Mouse (Mus musculus): Measurements from ENCODE around the gene Eps8l2. TPM values are rescaled to one million over a fixed set of nuclear protein-coding genes. Genes with fewer than 3 reads are reported as not detected.

Eps8l2 gene
- polyA plus RNA-seq, 1 experiment from 2014 or later, result 67.6 TPM

DNA sequence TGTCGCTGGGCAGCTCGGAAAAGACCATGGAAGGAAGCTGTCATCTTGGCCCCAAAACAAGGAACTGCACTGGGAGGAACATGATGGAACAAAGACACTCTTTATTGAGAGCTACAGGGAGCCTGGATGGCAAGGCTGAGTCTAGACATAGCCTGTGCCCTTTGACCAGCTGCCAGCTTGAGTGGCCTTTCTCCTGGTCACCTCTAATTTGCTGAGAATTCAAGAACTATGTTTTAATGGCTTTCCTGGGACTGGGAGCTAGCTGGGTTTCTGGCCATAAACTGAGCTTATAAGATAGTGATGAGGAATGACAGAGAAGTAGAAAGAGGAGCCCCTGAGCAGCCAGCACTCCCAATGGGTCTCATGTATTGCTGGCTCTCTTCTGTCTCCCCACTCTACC is 4.5 kb downstream of the Eps8l2 start:
- Histone ChIP-seq H3K4me2 (replicated peaks; ENCODE audit: low read depth, low read length) (no peak overlapping the region), H3K27me3 (replicated peaks; ENCODE audit: insufficient read depth, low read length) (no peaks in the 10 kb centered on the region), H3K4me1 (ENCODE audit: insufficient read depth, low read depth, low read length) (peaks cover 3% of the 10 kb centered on the region; the same call in 1 of the 2 replicates), H3K9me3 (ENCODE audit: low read length) (no peaks in the 10 kb centered on the region), H3K27ac (ENCODE audit: low read length) (no peak overlapping the region), H3K9ac (replicated peaks; ENCODE audit: low read depth) (no peak overlapping the region), H3K4me3 (ENCODE audit: low read depth, low read length) (no peak overlapping the region), H3K36me3 (ENCODE audit: insufficient read depth, low read length) (no peaks in the 10 kb centered on the region)
- TF ChIP-seq EP300 (IDR thresholded peaks at IDR 0.05), result no peak
- no peak for TF ChIP-seq CTCF (IDR thresholded peaks at IDR 0.05)
- ATAC-seq (no peak), DNase-seq (ENCODE audit: low spot score) (no peak)
- 71% methylated on average over 2 of the region's 2 CpGs for WGBS

- ATAC-seq (no peak), DNase-seq (ENCODE audit: low spot score) (no peak)
- no peak for TF ChIP-seq CTCF (IDR thresholded peaks at IDR 0.05)
- TF ChIP-seq EP300 (IDR thresholded peaks at IDR 0.05), result no peak
These were observed 5.0 kb downstream of the Eps8l2 start for GRCm38 (mm10) chr7:141343696-141344095.

DNA sequence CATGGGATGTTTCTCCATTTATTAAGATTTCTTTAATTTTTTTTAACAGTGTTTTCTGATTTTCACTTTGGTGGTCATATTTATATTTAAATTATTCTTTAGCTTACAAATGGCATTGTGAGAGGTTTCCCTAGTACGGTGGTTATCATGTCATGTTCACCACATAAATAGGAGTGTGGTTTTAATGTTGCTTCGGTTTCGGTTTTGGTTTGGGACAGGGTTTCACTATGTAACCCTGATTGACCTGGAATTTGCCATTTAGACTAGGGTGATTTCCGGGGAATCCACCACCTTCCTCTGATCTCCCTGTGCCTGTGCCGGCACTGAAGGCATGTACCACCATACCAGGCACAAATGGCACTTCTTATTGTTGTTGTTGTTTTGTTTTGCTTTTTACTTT is 6.1 kb downstream of the Eps8l2 start:
- no peaks in the 10 kb centered on the region for H3K36me3 ChIP-seq (ENCODE audit: insufficient read depth, low read length)
- H3K4me3 ChIP-seq (ENCODE audit: low read depth, low read length), result no peak overlapping the region
- DNase-seq (ENCODE audit: low spot score) (no peak), ATAC-seq (no peak)
- H3K27me3 ChIP-seq (replicated peaks; ENCODE audit: insufficient read depth, low read length), result no peaks in the 10 kb centered on the region
- H3K4me2 ChIP-seq (replicated peaks; ENCODE audit: low read depth, low read length), result no peak overlapping the region
- no peaks in the 10 kb centered on the region for H3K4me1 ChIP-seq (ENCODE audit: insufficient read depth, low read depth, low read length)
- 86% methylated on average over 5 of the region's 5 CpGs for WGBS
- H3K9me3 ChIP-seq (ENCODE audit: low read length), result no peaks in the 10 kb centered on the region
- no peak overlapping the region for H3K9ac ChIP-seq (replicated peaks; ENCODE audit: low read depth)
- TF ChIP-seq EP300 (IDR thresholded peaks at IDR 0.05), result no peak
- no peak for TF ChIP-seq CTCF (IDR thresholded peaks at IDR 0.05)
- no peak overlapping the region for H3K27ac ChIP-seq (ENCODE audit: low read length)

More at GRCm38 (mm10) chr7:141343696-141344095, 5.0 kb downstream of the Eps8l2 start:
- H3K9ac ChIP-seq (replicated peaks; ENCODE audit: low read depth), result no peak overlapping the region
- H3K4me2 ChIP-seq (replicated peaks; ENCODE audit: low read depth, low read length), result no peak overlapping the region
- 66% methylated on average over 7 of the region's 7 CpGs for WGBS
- H3K4me3 ChIP-seq (ENCODE audit: low read depth, low read length), result no peak overlapping the region
- no peaks in the 10 kb centered on the region for H3K9me3 ChIP-seq (ENCODE audit: low read length)
- no peak overlapping the region for H3K27ac ChIP-seq (ENCODE audit: low read length)
- H3K27me3 ChIP-seq (replicated peaks; ENCODE audit: insufficient read depth, low read length), result no peaks in the 10 kb centered on the region
- no peaks in the 10 kb centered on the region for H3K4me1 ChIP-seq (ENCODE audit: insufficient read depth, low read depth, low read length)
- no peaks in the 10 kb centered on the region for H3K36me3 ChIP-seq (ENCODE audit: insufficient read depth, low read length)

DNA sequence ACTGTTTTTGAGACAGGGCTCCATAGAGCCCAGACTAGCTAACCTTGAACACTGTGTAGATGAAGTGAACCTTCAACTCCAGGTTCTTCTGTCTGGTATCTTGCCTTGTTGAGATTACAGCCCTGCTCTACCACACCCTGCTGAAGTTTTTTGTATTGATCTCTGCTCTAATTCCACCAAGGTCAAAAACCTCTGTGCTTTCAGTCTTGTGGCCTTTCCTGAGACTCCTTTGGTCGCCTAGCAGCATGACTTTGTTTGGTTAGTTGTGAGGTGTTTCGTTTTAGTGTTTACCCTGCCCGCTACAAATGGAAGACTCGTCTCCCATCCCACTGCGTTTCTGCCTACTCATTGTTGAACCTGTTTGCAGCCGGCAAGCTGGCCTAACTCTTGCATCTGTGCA is 12.4 kb downstream of the Eps8l2 start:
- H3K9me3 ChIP-seq (ENCODE audit: low read length), result no peaks in the 10 kb centered on the region
- WGBS, result 48% methylated on average over 6 of the region's 6 CpGs
- no peaks in the 10 kb centered on the region for H3K36me3 ChIP-seq (ENCODE audit: insufficient read depth, low read length)
- DNase-seq (ENCODE audit: low spot score) (peak; percentile 66), ATAC-seq (peak; percentile 61)
- TF ChIP-seq EP300 (IDR thresholded peaks at IDR 0.05) (no peak), CTCF (IDR thresholded peaks at IDR 0.05) (no peak)
- no peak overlapping the region for H3K4me2 ChIP-seq (replicated peaks; ENCODE audit: low read depth, low read length)
- no peaks in the 10 kb centered on the region for H3K4me1 ChIP-seq (ENCODE audit: insufficient read depth, low read depth, low read length)
- H3K27ac ChIP-seq (ENCODE audit: low read length), result peak overlapping the region; percentile 14; the same call in 1 of the 2 replicates
- H3K9ac ChIP-seq (replicated peaks; ENCODE audit: low read depth), result no peak overlapping the region
- H3K27me3 ChIP-seq (replicated peaks; ENCODE audit: insufficient read depth, low read length), result no peaks in the 10 kb centered on the region
- H3K4me3 ChIP-seq (ENCODE audit: low read depth, low read length), result no peak overlapping the region

- H3K36me3 ChIP-seq (ENCODE audit: insufficient read depth, low read length), result no peaks in the 10 kb centered on the region
- no peak for ATAC-seq
- WGBS, result 77% methylated on average over 8 of the region's 8 CpGs
- TF ChIP-seq EP300 (IDR thresholded peaks at IDR 0.05), result no peak
- no peak for TF ChIP-seq CTCF (IDR thresholded peaks at IDR 0.05)
- no peaks in the 10 kb centered on the region for H3K27me3 ChIP-seq (replicated peaks; ENCODE audit: insufficient read depth, low read length)
- no peak overlapping the region for H3K9ac ChIP-seq (replicated peaks; ENCODE audit: low read depth)
- H3K27ac ChIP-seq (ENCODE audit: low read length), result no peak overlapping the region
- no peak for DNase-seq (ENCODE audit: low spot score)
- no peaks in the 10 kb centered on the region for H3K9me3 ChIP-seq (ENCODE audit: low read length)
- no peak overlapping the region for H3K4me2 ChIP-seq (replicated peaks; ENCODE audit: low read depth, low read length)
- no peaks in the 10 kb centered on the region for H3K4me1 ChIP-seq (ENCODE audit: insufficient read depth, low read depth, low read length)
- H3K4me3 ChIP-seq (ENCODE audit: low read depth, low read length), result no peak overlapping the region
These were observed 16.4 kb downstream of the Eps8l2 start for GRCm38 (mm10) chr7:141355051-141355450.

DNA sequence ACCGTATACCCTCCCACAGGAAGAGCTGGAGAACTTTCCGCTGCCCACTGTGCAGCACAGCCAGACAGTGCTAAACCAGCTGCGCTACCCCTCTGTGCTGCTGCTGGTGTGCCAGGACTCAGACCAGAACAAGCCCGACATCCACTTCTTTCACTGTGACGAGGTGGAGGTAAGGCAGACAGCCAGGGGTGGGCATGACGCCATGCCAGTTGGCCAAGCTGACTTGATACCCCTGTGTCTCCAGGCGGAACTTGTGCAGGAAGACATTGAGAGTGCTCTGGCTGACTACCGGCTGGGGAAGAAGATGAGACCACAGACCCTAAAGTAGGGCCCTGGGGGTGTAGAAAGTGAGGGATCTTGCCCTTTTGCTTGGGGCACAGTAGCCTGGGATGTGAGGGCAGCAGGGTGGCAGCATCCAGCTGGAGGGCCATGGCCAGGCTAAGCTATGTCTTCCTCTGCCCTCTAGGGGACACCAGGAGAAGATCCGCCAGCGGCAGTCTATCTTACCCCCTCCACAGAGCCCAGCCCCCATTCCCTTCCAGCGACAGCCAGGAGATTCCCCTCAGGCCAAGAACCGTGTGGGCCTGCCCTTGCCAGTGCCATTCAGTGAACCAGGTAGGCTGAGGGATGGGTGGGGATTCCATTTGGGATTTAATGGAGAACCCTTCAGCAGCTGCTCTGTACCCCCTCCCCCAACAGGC is 17.1 kb downstream of the Eps8l2 start:
- ATAC-seq (peak; percentile 16; the same call in 1 of the 2 replicates), DNase-seq (ENCODE audit: low spot score) (peak; percentile 36)
- H3K9me3 ChIP-seq (ENCODE audit: low read length), result no peaks in the 10 kb centered on the region
- H3K4me2 ChIP-seq (replicated peaks; ENCODE audit: low read depth, low read length), result no peak overlapping the region
- no peak overlapping the region for H3K4me3 ChIP-seq (ENCODE audit: low read depth, low read length)
- H3K27ac ChIP-seq (ENCODE audit: low read length), result no peak overlapping the region
- no peaks in the 10 kb centered on the region for H3K4me1 ChIP-seq (ENCODE audit: insufficient read depth, low read depth, low read length)
- 59% methylated on average over 12 of the region's 12 CpGs for WGBS
- TF ChIP-seq EP300 (IDR thresholded peaks at IDR 0.05), result no peak
- TF ChIP-seq CTCF (IDR thresholded peaks at IDR 0.05), result peak; percentile 43
- no peak overlapping the region for H3K9ac ChIP-seq (replicated peaks; ENCODE audit: low read depth)
- no peaks in the 10 kb centered on the region for H3K36me3 ChIP-seq (ENCODE audit: insufficient read depth, low read length)
- no peaks in the 10 kb centered on the region for H3K27me3 ChIP-seq (replicated peaks; ENCODE audit: insufficient read depth, low read length)
